Mouse (Mus musculus) skeletal muscle tissue, adult 2 months (tissue): ENCODE data around the gene Alox12e.
A peak's percentile ranks its signal among the peaks of the same experiment; 100 is the strongest.
"Not testable (repeated sequence)": the region's sequence is repeated elsewhere in the genome, so short reads cannot be mapped to it uniquely, and the experiment has no call there.

Experiments
- DNase-seq: peaks from one replicate; pipeline ENCODE4 v3.0.0-alpha.2; 2012; ENCODE audit warnings: low read depth, low spot score

The Alox12e gene

GRCm38 (mm10) chr11:70322528-70322927, at the start of gene Alox12e:
Gene Alox12e (minus strand): TSS chr11:70322628.
- no peak for DNase-seq

- DNase-seq, result not testable (repeated sequence)
These were observed 46.2 kb upstream of the Alox12e start for GRCm38 (mm10) chr11:70368626-70369025.

- DNase-seq, result not testable (repeated sequence)
These were observed 45.3 kb upstream of the Alox12e start for GRCm38 (mm10) chr11:70367701-70368100.

- no peak for DNase-seq
These were observed 29.4 kb upstream of the Alox12e start, which contains the start of gene Alox15 for GRCm38 (mm10) chr11:70351868-70352267. Gene Alox15 (minus strand): TSS chr11:70352031.

GRCm38 (mm10) chr11:70348630-70349029, 26.2 kb upstream of the Alox12e start:
- no peak for DNase-seq

GRCm38 (mm10) chr11:70347861-70348260, 25.4 kb upstream of the Alox12e start:
- DNase-seq, result no peak

- DNase-seq, result no peak
These were observed 23.1 kb upstream of the Alox12e start for GRCm38 (mm10) chr11:70345546-70345945.

- no peak for DNase-seq
These were observed 22.6 kb upstream of the Alox12e start for GRCm38 (mm10) chr11:70345061-70345460.

GRCm38 (mm10) chr11:70339481-70339880, 17.1 kb upstream of the Alox12e start:
- DNase-seq, result no peak

- no peak for DNase-seq
These were observed 12.0 kb upstream of the Alox12e start for GRCm38 (mm10) chr11:70334477-70334876.

GRCm38 (mm10) chr11:70324726-70325125, 2.3 kb upstream of the Alox12e start:
- DNase-seq, result no peak

- no peak for DNase-seq
These were observed 764 bp downstream of the Alox12e start for GRCm38 (mm10) chr11:70321664-70322063.

- no peak for DNase-seq
These were observed 2.8 kb downstream of the Alox12e start for GRCm38 (mm10) chr11:70319614-70320013.

- DNase-seq, result no peak
These were observed 8.6 kb downstream of the Alox12e start for GRCm38 (mm10) chr11:70313833-70314232.

- DNase-seq, result peak; percentile 36
These were observed 13.1 kb downstream of the Alox12e start for GRCm38 (mm10) chr11:70309341-70309740.

- no peak for DNase-seq
These were observed 14.1 kb downstream of the Alox12e start for GRCm38 (mm10) chr11:70308296-70308695.

GRCm38 (mm10) chr11:70306159-70306558, 16.3 kb downstream of the Alox12e start:
- DNase-seq, result no peak

- no peak for DNase-seq
These were observed 20.1 kb downstream of the Alox12e start for GRCm38 (mm10) chr11:70302293-70302692.

GRCm38 (mm10) chr11:70297836-70298454, 24.5 kb downstream of the Alox12e start:
- DNase-seq, result no peak

GRCm38 (mm10) chr11:70297405-70297804, 25.0 kb downstream of the Alox12e start:
- DNase-seq, result no peak

GRCm38 (mm10) chr11:70293881-70294280, 28.5 kb downstream of the Alox12e start:
- no peak for DNase-seq

GRCm38 (mm10) chr11:70291235-70291634, 31.2 kb downstream of the Alox12e start:
- DNase-seq, result no peak

- DNase-seq, result peak; percentile 66
These were observed 33.2 kb downstream of the Alox12e start for GRCm38 (mm10) chr11:70289236-70289635.

- DNase-seq, result no peak
These were observed 34.3 kb downstream of the Alox12e start for GRCm38 (mm10) chr11:70288102-70288501.
